Mouse (Mus musculus) thymus, adult 18-20 months (tissue): ENCODE results near the gene Pola2.
A peak's percentile ranks its signal among the peaks of the same experiment; 100 is the strongest.

Source experiments
- DNase-seq, 2 experiments: peaks; one replicate each; pipeline ENCODE4 v3.0.0; 2022; ENCODE audit warnings: mixed read lengths in 2 of 2

Gene Pola2

GRCm38 (mm10) chr19:5935691-5936090 lies 28.3 kb downstream of the Pola2 start:
- no peak for DNase-seq

- DNase-seq = no peak
Measured at GRCm38 (mm10) chr19:5935266-5935665, 28.7 kb downstream of the Pola2 start.

GRCm38 (mm10) chr19:5929634-5930596 lies 34.1 kb downstream of the Pola2 start:
- DNase-seq = no peak

- DNase-seq = no peak
Measured at GRCm38 (mm10) chr19:5928546-5928945, 35.5 kb downstream of the Pola2 start.

- no peak for DNase-seq
Measured at GRCm38 (mm10) chr19:5928104-5928503, 35.9 kb downstream of the Pola2 start.

GRCm38 (mm10) chr19:5927532-5927931 lies 36.5 kb downstream of the Pola2 start:
- DNase-seq = no peak

GRCm38 (mm10) chr19:5927026-5927425 lies 37.0 kb downstream of the Pola2 start:
- no peak for DNase-seq

- DNase-seq = no peak
Measured at GRCm38 (mm10) chr19:5925311-5925855, 38.6 kb downstream of the Pola2 start.

- DNase-seq = peak; percentile 88 to 89
Measured at GRCm38 (mm10) chr19:5924713-5925093, 39.3 kb downstream of the Pola2 start, which contains the start of gene Cdc42ep2. TSS of gene Cdc42ep2 (minus strand) at chr19:5924816.

GRCm38 (mm10) chr19:5923990-5924712 lies 39.9 kb downstream of the Pola2 start:
- DNase-seq = peak; percentile 73 to 74

- no peak for DNase-seq
Measured at GRCm38 (mm10) chr19:5922963-5923362, 41.0 kb downstream of the Pola2 start.

- DNase-seq = no peak
Measured at GRCm38 (mm10) chr19:5922119-5922942, 41.7 kb downstream of the Pola2 start.

- no peak for DNase-seq
Measured at GRCm38 (mm10) chr19:5921715-5922114, 42.3 kb downstream of the Pola2 start.

- no peak for DNase-seq
Measured at GRCm38 (mm10) chr19:5913007-5913719, 50.8 kb downstream of the Pola2 start, which contains the start of gene Dpf2. TSS of gene Dpf2 (minus strand) at chr19:5913010.

GRCm38 (mm10) chr19:5912103-5913006 lies 51.6 kb downstream of the Pola2 start:
- peak; percentile 99 for DNase-seq

GRCm38 (mm10) chr19:5911430-5912102 lies 52.4 kb downstream of the Pola2 start:
- no peak for DNase-seq

- DNase-seq = no peak
Measured at GRCm38 (mm10) chr19:5910221-5910620, 53.8 kb downstream of the Pola2 start.

GRCm38 (mm10) chr19:5907275-5907674 lies 56.7 kb downstream of the Pola2 start:
- no peak for DNase-seq

GRCm38 (mm10) chr19:5894002-5894678 lies 69.9 kb downstream of the Pola2 start, which contains the start of gene Tigd3:
TSS of gene Tigd3 (minus strand) at chr19:5894149.
- DNase-seq = peak; percentile 92 to 96
